Mouse (Mus musculus): Measurements from ENCODE around the gene Btn1a1. TPM values are rescaled to one million over a fixed set of nuclear protein-coding genes. Genes with fewer than 3 reads are reported as not detected.

Gene Btn1a1
- polyA plus RNA-seq, 1 experiment from 2014 or later: not detected

DNA sequence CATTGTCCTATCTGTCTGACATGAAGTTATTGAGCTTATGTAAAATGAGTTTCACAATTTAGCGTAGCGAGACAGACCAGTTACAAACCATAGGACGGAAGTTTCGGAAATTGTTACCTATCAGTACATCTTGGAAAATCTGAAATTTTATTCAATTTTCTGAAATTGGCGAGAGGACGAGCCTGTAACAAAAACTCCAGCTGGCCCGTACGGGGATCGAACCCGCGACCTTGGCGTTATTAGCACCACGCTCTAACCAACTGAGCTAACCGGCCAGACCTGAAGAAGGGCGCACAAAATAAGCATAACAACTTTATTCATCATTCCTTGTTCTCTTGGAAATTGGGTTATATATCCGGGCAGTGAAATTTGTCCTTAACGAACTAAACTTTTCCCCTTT, 27.8 kb downstream of the Btn1a1 start:
- Histone ChIP-seq H3K27me3 (replicated peaks; ENCODE audit: control insufficient read depth, insufficient read depth, low read length) (no peaks in the 10 kb centered on the region), H3K4me1 (ENCODE audit: control insufficient read depth, insufficient read depth, low read length) (no peaks in the 10 kb centered on the region), H3K9ac (ENCODE audit: low read length) (peak overlapping the region; percentile 64), H3K9me3 (replicated peaks; ENCODE audit: control insufficient read depth, low read length) (no peaks in the 10 kb centered on the region), H3K27ac (ENCODE audit: low read depth, low read length) (0 out of 2 replicates have a peak overlapping the region, but pooled peaks have one; percentile 34), H3K4me3 (ENCODE audit: low read depth, low read length) (peak overlapping the region; percentile 46), H3K36me3 (ENCODE audit: control insufficient read depth, insufficient read depth, low read length) (no peaks in the 10 kb centered on the region), H3K4me2 (ENCODE audit: low read length) (peak overlapping the region; percentile 69)
- DNase-seq (ENCODE audit: low spot score) (peak; percentile 92), ATAC-seq (peak; percentile 92)
- under 1% methylated on average over 17 of the region's 17 CpGs for WGBS

DNA sequence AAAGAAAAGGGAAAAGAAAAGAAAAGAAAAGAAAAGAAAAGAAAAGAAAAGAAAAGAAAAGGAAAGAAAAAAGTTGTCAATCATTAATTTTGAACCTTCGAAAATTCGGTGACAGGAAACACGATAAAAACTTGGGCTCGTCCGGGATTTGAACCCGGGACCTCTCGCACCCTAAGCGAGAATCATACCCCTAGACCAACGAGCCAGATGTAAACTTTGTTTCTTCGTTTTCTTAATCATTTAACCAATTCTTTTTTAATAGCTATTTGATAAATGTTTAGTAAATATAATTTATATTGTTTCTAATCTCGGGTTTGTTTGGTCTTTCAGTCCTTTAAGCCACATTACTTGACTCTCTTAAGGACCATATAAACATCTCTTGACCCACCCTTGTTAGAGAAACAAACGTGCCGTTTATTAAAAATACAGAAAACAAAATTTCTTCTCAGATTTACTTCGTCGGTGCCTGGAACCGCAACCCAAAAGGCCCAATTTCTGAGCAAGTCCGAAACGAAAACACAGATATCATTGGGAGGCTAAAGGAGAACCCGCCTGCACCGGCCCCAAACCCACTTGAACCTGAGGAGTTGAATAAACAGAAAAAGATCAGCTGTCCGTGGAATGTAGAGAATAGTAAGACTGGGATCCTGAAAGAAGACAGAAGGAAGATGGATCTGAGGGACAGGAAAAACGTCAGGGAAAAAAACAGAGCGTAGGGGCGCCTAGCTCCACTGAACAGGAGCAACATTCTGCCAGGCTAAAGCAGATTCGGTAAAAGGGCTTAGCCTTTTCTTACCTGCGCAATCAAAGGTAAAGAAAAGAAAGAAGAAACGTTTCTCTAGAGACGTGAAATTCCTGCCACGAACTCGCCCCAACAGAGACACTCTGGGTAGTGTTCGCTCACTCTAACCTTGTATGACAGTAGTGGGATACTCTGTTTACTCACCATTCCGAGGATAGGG, 28.6 kb downstream of the Btn1a1 start:
- H3K9me3 ChIP-seq (replicated peaks; ENCODE audit: control insufficient read depth, low read length): no peaks in the 10 kb centered on the region
- WGBS: under 1% methylated on average over 32 of the region's 32 CpGs
- H3K9ac ChIP-seq (ENCODE audit: low read length): peak overlapping the region; percentile 64
- peak; percentile 40 for ATAC-seq
- H3K4me1 ChIP-seq (ENCODE audit: control insufficient read depth, insufficient read depth, low read length): no peaks in the 10 kb centered on the region
- H3K4me3 ChIP-seq (ENCODE audit: low read depth, low read length): peak overlapping the region; percentile 46
- H3K27ac ChIP-seq (ENCODE audit: low read depth, low read length): 0 out of 2 replicates have a peak overlapping the region, but pooled peaks have one; percentile 34
- peak overlapping the region; percentile 69 for H3K4me2 ChIP-seq (ENCODE audit: low read length)
- H3K36me3 ChIP-seq (ENCODE audit: control insufficient read depth, insufficient read depth, low read length): no peaks in the 10 kb centered on the region
- H3K27me3 ChIP-seq (replicated peaks; ENCODE audit: control insufficient read depth, insufficient read depth, low read length): no peaks in the 10 kb centered on the region
- peak; percentile 71 for DNase-seq (ENCODE audit: low spot score)

DNA sequence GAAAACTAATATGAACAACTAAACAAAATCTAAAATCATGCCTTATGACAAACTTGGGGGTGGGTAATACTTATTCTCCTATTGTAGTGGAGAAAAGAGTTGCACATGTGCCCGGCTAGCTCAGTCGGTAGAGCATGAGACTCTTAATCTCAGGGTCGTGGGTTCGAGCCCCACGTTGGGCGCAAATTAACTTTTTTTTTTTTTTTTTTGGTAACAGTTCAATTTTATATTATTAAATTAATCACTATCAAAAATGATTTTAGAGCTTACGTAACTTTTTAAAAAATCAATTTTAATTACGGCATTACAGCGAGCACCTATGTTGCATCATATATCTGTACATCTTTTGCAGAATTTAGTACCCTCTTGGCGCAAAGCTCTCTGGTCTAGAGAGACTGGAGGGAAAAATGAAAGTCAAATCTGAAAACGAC, 29.5 kb downstream of the Btn1a1 start:
- WGBS: 1% methylated on average over 11 of the region's 11 CpGs
- H3K4me1 ChIP-seq (ENCODE audit: control insufficient read depth, insufficient read depth, low read length): no peaks in the 10 kb centered on the region
- H3K27ac ChIP-seq (ENCODE audit: low read depth, low read length): no peak overlapping the region
- H3K36me3 ChIP-seq (ENCODE audit: control insufficient read depth, insufficient read depth, low read length): no peaks in the 10 kb centered on the region
- no peak overlapping the region for H3K9ac ChIP-seq (ENCODE audit: low read length)
- ATAC-seq (no peak), DNase-seq (ENCODE audit: low spot score) (peak; percentile 67)
- H3K27me3 ChIP-seq (replicated peaks; ENCODE audit: control insufficient read depth, insufficient read depth, low read length): no peaks in the 10 kb centered on the region
- no peaks in the 10 kb centered on the region for H3K9me3 ChIP-seq (replicated peaks; ENCODE audit: control insufficient read depth, low read length)
- H3K4me2 ChIP-seq (ENCODE audit: low read length): peak overlapping the region; percentile 49
- H3K4me3 ChIP-seq (ENCODE audit: low read depth, low read length): peak overlapping the region; percentile 28; the same call in 1 of the 2 replicates

- no peak overlapping the region for H3K27ac ChIP-seq (ENCODE audit: low read depth, low read length)
- no peaks in the 10 kb centered on the region for H3K36me3 ChIP-seq (ENCODE audit: control insufficient read depth, insufficient read depth, low read length)
- peak overlapping the region; percentile 41; the same call in 1 of the 2 replicates for H3K9ac ChIP-seq (ENCODE audit: low read length)
- H3K27me3 ChIP-seq (replicated peaks; ENCODE audit: control insufficient read depth, insufficient read depth, low read length): no peaks in the 10 kb centered on the region
- ATAC-seq: no peak
- WGBS: 2% methylated on average over 12 of the region's 12 CpGs
- H3K4me3 ChIP-seq (ENCODE audit: low read depth, low read length): peak overlapping the region; percentile 28
- no peaks in the 10 kb centered on the region for H3K9me3 ChIP-seq (replicated peaks; ENCODE audit: control insufficient read depth, low read length)
- no peak for DNase-seq (ENCODE audit: low spot score)
- H3K4me1 ChIP-seq (ENCODE audit: control insufficient read depth, insufficient read depth, low read length): no peaks in the 10 kb centered on the region
- peak overlapping the region; percentile 49 for H3K4me2 ChIP-seq (ENCODE audit: low read length)
Measured at GRCm38 (mm10) chr13:23435676-23436075, 30.0 kb downstream of the Btn1a1 start.

DNA sequence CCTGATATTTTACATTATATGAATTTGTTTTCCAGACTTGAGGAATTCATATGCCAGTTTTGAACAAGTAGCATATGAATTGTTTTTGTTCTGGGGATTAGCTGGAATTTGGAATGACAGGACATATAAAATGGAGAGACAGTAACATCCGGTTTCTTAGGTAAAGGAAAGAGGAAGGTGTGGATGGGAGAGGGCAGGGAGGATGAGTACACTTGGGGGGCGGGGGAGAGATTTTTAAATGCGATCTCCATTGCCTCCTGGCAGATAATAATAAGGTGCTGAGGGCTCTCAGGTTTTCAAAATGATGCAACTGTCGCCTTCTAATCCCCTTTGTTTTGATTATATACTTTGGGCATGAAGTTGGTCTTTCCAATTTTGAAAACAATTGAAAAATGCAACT, 30.5 kb downstream of the Btn1a1 start:
- H3K27ac ChIP-seq (ENCODE audit: low read depth, low read length): no peak overlapping the region
- no peak overlapping the region; the same call in 1 of the 2 replicates for H3K9ac ChIP-seq (ENCODE audit: low read length)
- H3K9me3 ChIP-seq (replicated peaks; ENCODE audit: control insufficient read depth, low read length): no peaks in the 10 kb centered on the region
- H3K36me3 ChIP-seq (ENCODE audit: control insufficient read depth, insufficient read depth, low read length): no peaks in the 10 kb centered on the region
- H3K4me1 ChIP-seq (ENCODE audit: control insufficient read depth, insufficient read depth, low read length): peaks cover under 1% of the 10 kb centered on the region; the same call in 1 of the 2 replicates
- H3K4me2 ChIP-seq (ENCODE audit: low read length): peak overlapping the region; percentile 49
- no peaks in the 10 kb centered on the region for H3K27me3 ChIP-seq (replicated peaks; ENCODE audit: control insufficient read depth, insufficient read depth, low read length)
- ATAC-seq (no peak), DNase-seq (ENCODE audit: low spot score) (no peak)
- H3K4me3 ChIP-seq (ENCODE audit: low read depth, low read length): peak overlapping the region; percentile 28
- 21% methylated on average over 4 of the region's 4 CpGs for WGBS

DNA sequence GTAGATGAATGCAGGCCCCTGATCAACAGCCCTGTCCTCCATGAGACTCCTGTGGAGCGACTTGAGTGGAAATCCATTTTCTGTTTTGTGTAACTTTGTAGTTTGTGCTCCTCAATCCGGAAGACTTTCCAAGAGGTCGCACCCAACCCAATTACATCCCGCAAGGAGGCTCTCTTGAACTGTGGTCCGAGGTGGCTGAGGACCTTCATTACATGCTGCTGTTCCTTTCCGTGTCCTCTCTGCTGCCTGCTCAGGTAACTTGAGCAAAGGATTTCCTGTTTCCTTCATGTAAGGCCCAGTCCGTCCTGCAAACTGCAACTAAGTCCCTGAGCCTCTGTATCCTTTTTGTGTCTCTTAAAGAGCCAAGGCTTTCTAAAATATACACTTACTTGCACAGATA, 31.3 kb downstream of the Btn1a1 start:
- 16% methylated on average over 7 of the region's 7 CpGs for WGBS
- Histone ChIP-seq H3K36me3 (ENCODE audit: control insufficient read depth, insufficient read depth, low read length) (no peaks in the 10 kb centered on the region), H3K27ac (ENCODE audit: low read depth, low read length) (no peak overlapping the region), H3K4me2 (ENCODE audit: low read length) (peak overlapping the region; percentile 20; the same call in 1 of the 2 replicates), H3K4me3 (ENCODE audit: low read depth, low read length) (no peak overlapping the region), H3K9ac (ENCODE audit: low read length) (no peak overlapping the region), H3K4me1 (ENCODE audit: control insufficient read depth, insufficient read depth, low read length) (peaks cover 4% of the 10 kb centered on the region; the same call in 1 of the 2 replicates), H3K27me3 (replicated peaks; ENCODE audit: control insufficient read depth, insufficient read depth, low read length) (no peaks in the 10 kb centered on the region), H3K9me3 (replicated peaks; ENCODE audit: control insufficient read depth, low read length) (no peaks in the 10 kb centered on the region)
- ATAC-seq (no peak), DNase-seq (ENCODE audit: low spot score) (no peak)

GRCm38 (mm10) chr13:23433801-23434200, 31.9 kb downstream of the Btn1a1 start:
- peak overlapping the region; percentile 62 for H3K4me2 ChIP-seq (ENCODE audit: low read length)
- 47% methylated on average over 5 of the region's 5 CpGs for WGBS

DNA sequence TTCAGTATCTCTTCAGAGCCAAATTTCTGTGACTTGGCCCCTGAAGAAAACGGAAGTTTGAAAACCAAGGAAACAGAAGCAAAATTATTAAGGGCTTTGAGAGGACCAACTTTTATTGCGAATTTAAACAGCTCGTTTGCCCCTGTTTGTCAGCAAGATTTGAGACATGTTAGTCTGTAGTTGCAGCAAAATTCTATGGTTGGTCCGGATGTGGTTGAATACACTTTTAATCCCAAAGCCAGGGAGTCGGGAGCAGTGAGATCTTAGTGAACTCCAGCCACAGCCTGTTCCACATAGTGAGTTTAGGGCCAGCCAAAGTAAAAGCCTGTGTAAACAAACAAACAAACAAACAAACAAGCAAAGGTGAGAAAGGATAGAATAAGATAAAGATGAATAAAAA, 32.5 kb downstream of the Btn1a1 start:
- Histone ChIP-seq H3K27me3 (replicated peaks; ENCODE audit: control insufficient read depth, insufficient read depth, low read length) (no peaks in the 10 kb centered on the region), H3K4me3 (ENCODE audit: low read depth, low read length) (peak overlapping the region; percentile 42), H3K4me2 (ENCODE audit: low read length) (peak overlapping the region; percentile 62), H3K9ac (ENCODE audit: low read length) (no peak overlapping the region), H3K9me3 (replicated peaks; ENCODE audit: control insufficient read depth, low read length) (no peaks in the 10 kb centered on the region), H3K27ac (ENCODE audit: low read depth, low read length) (no peak overlapping the region), H3K4me1 (ENCODE audit: control insufficient read depth, insufficient read depth, low read length) (peaks cover 4% of the 10 kb centered on the region; the same call in 1 of the 2 replicates), H3K36me3 (ENCODE audit: control insufficient read depth, insufficient read depth, low read length) (no peaks in the 10 kb centered on the region)
- DNase-seq (ENCODE audit: low spot score) (no peak), ATAC-seq (no peak)
- WGBS: 5% methylated on average over 5 of the region's 5 CpGs

More at GRCm38 (mm10) chr13:23433801-23434200, 31.9 kb downstream of the Btn1a1 start:
- H3K9me3 ChIP-seq (replicated peaks; ENCODE audit: control insufficient read depth, low read length): no peaks in the 10 kb centered on the region
- H3K9ac ChIP-seq (ENCODE audit: low read length): no peak overlapping the region
- no peak overlapping the region for H3K27ac ChIP-seq (ENCODE audit: low read depth, low read length)
- no peak for ATAC-seq
- no peaks in the 10 kb centered on the region for H3K36me3 ChIP-seq (ENCODE audit: control insufficient read depth, insufficient read depth, low read length)
- H3K4me3 ChIP-seq (ENCODE audit: low read depth, low read length): no peak overlapping the region
- H3K4me1 ChIP-seq (ENCODE audit: control insufficient read depth, insufficient read depth, low read length): peaks cover 4% of the 10 kb centered on the region; the same call in 1 of the 2 replicates
- no peak for DNase-seq (ENCODE audit: low spot score)
- no peaks in the 10 kb centered on the region for H3K27me3 ChIP-seq (replicated peaks; ENCODE audit: control insufficient read depth, insufficient read depth, low read length)

All from forebrain, embryonic 14.5 days (tissue).